Mouse (Mus musculus) midbrain, embryonic 11.5 days (tissue): ENCODE data around the gene Ndufb6. TPM values are rescaled to one million over a fixed set of nuclear protein-coding genes. Genes with fewer than 3 reads are reported as not detected.

ENCODE experiments used
- ATAC-seq: fragments of 200-750 bp; cut with Nextera tagmentation; 2 replicates; pipeline ENCODE4 v1.8.0; 2017; ENCODE audit warnings: moderate TSS enrichment, moderate library complexity; ENCODE audit not compliant: low FRiP score
- DNase-seq: peaks from one replicate; pipeline ENCODE4 v3.0.0; 2015; ENCODE audit warnings: low spot score; ENCODE audit errors: missing footprints
- H3K27ac ChIP-seq: fragments of 300-500 bp; sonication (generic); 2 replicates; pipeline ENCODE4 v1.5.1; 2014; ENCODE audit warnings: low read depth, low read length
- H3K27me3 ChIP-seq: fragments of 300-500 bp; sonication (generic); 2 replicates; pipeline ENCODE4 v1.6.1; 2014; ENCODE audit warnings: mild to moderate bottlenecking, low read length, moderate library complexity, mixed read lengths; ENCODE audit not compliant: control insufficient read depth, insufficient read depth
- H3K36me3 ChIP-seq: fragments of 300-500 bp; sonication (generic); 2 replicates; pipeline ENCODE4 v1.6.1; 2014; ENCODE audit warnings: mild to moderate bottlenecking, low read length, moderate library complexity, mixed read lengths; ENCODE audit not compliant: control insufficient read depth, insufficient read depth
- H3K4me1 ChIP-seq: fragments of 300-500 bp; sonication (generic); 2 replicates; pipeline ENCODE4 v1.6.1; 2014; ENCODE audit warnings: low read length; ENCODE audit not compliant: control insufficient read depth, insufficient read depth
- H3K4me2 ChIP-seq: fragments of 300-500 bp; sonication (generic); 2 replicates; pipeline ENCODE4 v1.6.1; 2014; ENCODE audit warnings: mild to moderate bottlenecking, moderate library complexity
- H3K4me3 ChIP-seq: fragments of 300-500 bp; sonication (generic); 2 replicates; pipeline ENCODE4 v1.5.1; 2014; ENCODE audit warnings: low read depth, low read length
- H3K9ac ChIP-seq: fragments of 300-500 bp; sonication (generic); 2 replicates; pipeline ENCODE4 v1.6.1; 2014; ENCODE audit warnings: low read length
- H3K9me3 ChIP-seq: fragments of 300-500 bp; sonication (generic); 2 replicates; pipeline ENCODE4 v1.6.1; 2016; ENCODE audit warnings: low read length; ENCODE audit not compliant: control insufficient read depth
- WGBS: fragments of 180-500 bp; shearing (Covaris S2); extraction: QIAGEN DNeasy Blood & Tissue Kit; methylation state at CpG from one replicate; pipeline ENCODE4 v1.1.7; 2014; 5-methylcytosine and 5-hydroxymethylcytosine counted together
- polyA plus RNA-seq: library from polyadenylated mRNA; unstranded; fragments of >200 nt; fragmentation: Nextera tagmentation; extraction: Ambion mirVana; gene quantifications from 2 replicates; pipeline ENCODE4 v1.2.1, GENCODE M21; 2014

The Ndufb6 gene
- 280 and 289 TPM in 2 replicates for polyA plus RNA-seq

GRCm38 (mm10) chr4:40279276-40279900 is at the start of gene Ndufb6:
TSS of gene Ndufb6 (minus strand) at chr4:40279421.
- ATAC-seq = peak; percentile 98
- peak; percentile 100 for DNase-seq
- peaks cover 6% of the 10 kb centered on the region for H3K4me1 ChIP-seq
- H3K4me2 ChIP-seq = peak within 1 kb of the TSS; percentile 93
- H3K36me3 ChIP-seq = peaks cover 5% of the 10 kb centered on the region; the same call in 1 of the 2 replicates
- H3K9ac ChIP-seq = peak within 1 kb of the TSS; percentile 87
- peak within 1 kb of the TSS; percentile 28; the same call in 1 of the 2 replicates for H3K27ac ChIP-seq
- WGBS = 1% methylated on average over 36 of the region's 36 CpGs
- H3K27me3 ChIP-seq = no peaks in the 10 kb centered on the region
- no peaks in the 10 kb centered on the region for H3K9me3 ChIP-seq
- H3K4me3 ChIP-seq = peak within 1 kb of the TSS; percentile 89

- WGBS = 95% methylated on average over 3 of the region's 3 CpGs
- Histone ChIP-seq H3K27ac (no peak overlapping the region), H3K4me2 (no peak overlapping the region), H3K9ac (no peak overlapping the region), H3K27me3 (no peaks in the 10 kb centered on the region), H3K9me3 (no peaks in the 10 kb centered on the region), H3K4me1 (no peaks in the 10 kb centered on the region), H3K36me3 (no peaks in the 10 kb centered on the region), H3K4me3 (no peak overlapping the region)
- DNase-seq (no peak), ATAC-seq (no peak)
Measured at GRCm38 (mm10) chr4:40327161-40327560, 47.9 kb upstream of the Ndufb6 start.

DNA sequence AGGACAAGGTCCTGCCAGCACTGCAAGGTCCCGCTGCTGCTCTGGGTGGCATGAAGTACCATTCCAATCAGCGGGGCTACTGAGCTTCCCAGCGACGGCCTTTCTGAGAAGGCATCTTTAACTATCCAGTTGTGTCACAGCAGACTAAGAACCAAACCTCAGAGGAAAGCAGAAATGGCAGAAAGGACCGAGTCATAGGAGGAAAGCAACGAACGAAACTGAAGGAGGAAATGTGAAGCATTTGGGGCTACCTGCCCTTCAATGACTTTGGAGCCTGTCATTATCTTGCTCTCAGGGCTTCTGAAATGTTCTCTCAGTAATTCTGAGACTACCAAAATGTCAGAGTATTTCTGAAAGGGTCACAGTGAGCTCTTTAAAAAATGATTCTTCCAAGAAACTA is 45.4 kb upstream of the Ndufb6 start:
- 85% methylated on average over 7 of the region's 7 CpGs for WGBS
- Histone ChIP-seq H3K4me2 (no peak overlapping the region), H3K27me3 (no peaks in the 10 kb centered on the region), H3K9ac (no peak overlapping the region), H3K4me1 (no peaks in the 10 kb centered on the region), H3K36me3 (no peaks in the 10 kb centered on the region), H3K4me3 (no peak overlapping the region), H3K27ac (no peak overlapping the region), H3K9me3 (no peaks in the 10 kb centered on the region)
- ATAC-seq = no peak
- no peak for DNase-seq

DNA sequence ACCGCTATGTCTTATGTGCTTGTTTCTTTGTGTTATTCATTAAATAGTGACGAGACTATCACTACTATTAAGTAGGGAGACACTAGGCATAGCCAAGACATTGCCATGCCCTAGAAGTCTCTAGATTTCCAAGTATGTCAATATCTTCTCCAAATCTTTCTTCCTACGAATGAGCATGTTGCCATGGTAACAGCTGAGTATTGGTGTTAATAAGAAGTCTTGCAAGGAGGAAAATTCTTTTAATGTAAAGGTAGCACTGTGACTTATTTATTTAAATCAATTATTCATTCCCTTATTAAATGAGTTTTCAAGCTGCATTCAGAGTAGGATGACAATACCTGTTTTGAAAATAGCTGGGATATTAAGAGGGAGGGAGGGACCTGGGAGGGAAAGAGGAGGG is 38.2 kb upstream of the Ndufb6 start:
- Histone ChIP-seq H3K4me1 (no peaks in the 10 kb centered on the region), H3K4me3 (no peak overlapping the region), H3K9ac (no peak overlapping the region), H3K36me3 (no peaks in the 10 kb centered on the region), H3K9me3 (no peaks in the 10 kb centered on the region), H3K27me3 (no peaks in the 10 kb centered on the region), H3K4me2 (no peak overlapping the region), H3K27ac (no peak overlapping the region)
- 76% methylated on average over 3 of the region's 3 CpGs for WGBS
- no peak for DNase-seq
- ATAC-seq = no peak

GRCm38 (mm10) chr4:40313026-40313425 is 33.8 kb upstream of the Ndufb6 start:
- Histone ChIP-seq H3K9me3 (no peaks in the 10 kb centered on the region), H3K4me1 (no peaks in the 10 kb centered on the region), H3K36me3 (no peaks in the 10 kb centered on the region), H3K27ac (no peak overlapping the region), H3K9ac (no peak overlapping the region), H3K27me3 (no peaks in the 10 kb centered on the region), H3K4me3 (no peak overlapping the region), H3K4me2 (no peak overlapping the region)
- ATAC-seq (no peak), DNase-seq (no peak)
- WGBS = 76% methylated on average over 6 of the region's 6 CpGs

GRCm38 (mm10) chr4:40312213-40312612 is 33.0 kb upstream of the Ndufb6 start:
- Histone ChIP-seq H3K9me3 (no peaks in the 10 kb centered on the region), H3K9ac (no peak overlapping the region), H3K4me3 (no peak overlapping the region), H3K27ac (no peak overlapping the region), H3K4me2 (no peak overlapping the region), H3K36me3 (no peaks in the 10 kb centered on the region), H3K4me1 (no peaks in the 10 kb centered on the region), H3K27me3 (no peaks in the 10 kb centered on the region)
- ATAC-seq = no peak
- WGBS = 81% methylated on average over 1 of the region's 1 CpGs
- no peak for DNase-seq

- Histone ChIP-seq H3K9me3 (no peaks in the 10 kb centered on the region), H3K9ac (no peak overlapping the region), H3K27ac (no peak overlapping the region), H3K36me3 (no peaks in the 10 kb centered on the region), H3K27me3 (no peaks in the 10 kb centered on the region), H3K4me3 (no peak overlapping the region), H3K4me2 (no peak overlapping the region), H3K4me1 (no peaks in the 10 kb centered on the region)
- DNase-seq (no peak), ATAC-seq (no peak)
- 79% methylated on average over 11 of the region's 11 CpGs for WGBS
Measured at GRCm38 (mm10) chr4:40310796-40311383, 31.7 kb upstream of the Ndufb6 start.

- Histone ChIP-seq H3K27me3 (no peaks in the 10 kb centered on the region), H3K9me3 (no peaks in the 10 kb centered on the region), H3K36me3 (no peaks in the 10 kb centered on the region), H3K9ac (no peak overlapping the region), H3K27ac (no peak overlapping the region), H3K4me1 (no peaks in the 10 kb centered on the region), H3K4me2 (no peak overlapping the region), H3K4me3 (no peak overlapping the region)
- DNase-seq (no peak), ATAC-seq (no peak)
Measured at GRCm38 (mm10) chr4:40309682-40310081, 30.5 kb upstream of the Ndufb6 start.

GRCm38 (mm10) chr4:40302445-40303125 is 23.4 kb upstream of the Ndufb6 start:
- no peaks in the 10 kb centered on the region for H3K36me3 ChIP-seq
- H3K4me2 ChIP-seq = no peak overlapping the region
- H3K9ac ChIP-seq = no peak overlapping the region
- no peaks in the 10 kb centered on the region for H3K4me1 ChIP-seq
- no peaks in the 10 kb centered on the region for H3K9me3 ChIP-seq
- ATAC-seq = no peak
- DNase-seq = no peak
- no peaks in the 10 kb centered on the region for H3K27me3 ChIP-seq
- no peak overlapping the region for H3K4me3 ChIP-seq
- 81% methylated on average over 10 of the region's 10 CpGs for WGBS
- H3K27ac ChIP-seq = no peak overlapping the region
